Mouse (Mus musculus): ENCODE measurements around the gene Tnfaip6.

DNA sequence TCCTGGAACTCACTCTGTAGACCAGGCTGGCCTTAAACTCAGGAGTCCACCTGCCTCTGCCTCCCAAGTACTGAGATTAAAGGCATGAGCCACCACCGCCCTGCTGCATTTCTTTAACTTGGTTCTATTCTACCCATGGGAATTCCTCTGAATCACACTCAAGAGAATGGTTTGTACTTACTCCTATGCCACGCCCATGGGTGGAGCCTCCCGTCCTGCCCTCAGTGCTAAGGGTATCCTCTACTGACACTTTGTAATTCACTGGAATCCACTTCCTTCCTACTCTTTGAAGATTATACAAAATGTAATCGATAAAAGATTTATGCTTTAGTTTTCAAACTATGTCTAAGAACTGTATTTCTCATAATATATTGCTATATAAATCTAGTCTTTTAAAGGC, 6.3 kb upstream of the Tnfaip6 start:
- TF ChIP-seq CTCF (IDR thresholded peaks at IDR 0.05; ENCODE audit: low read depth, low read length), result no peak
- no peak for TF ChIP-seq TAL1 (conservative IDR thresholded peaks at IDR 0.05; ENCODE audit: low read depth, low read length)
- TF ChIP-seq GATA1 (IDR thresholded peaks at IDR 0.05; ENCODE audit: borderline replicate concordance, low read length), result no peak
- TF ChIP-seq GATA2 (IDR thresholded peaks at IDR 0.05; ENCODE audit: borderline replicate concordance, low read depth, low read length), result no peak
- TF ChIP-seq POLR2AphosphoS5 (IDR thresholded peaks at IDR 0.05; ENCODE audit: insufficient replicate concordance, low read depth, low read length), result no peak
